Mouse (Mus musculus) CH12.LX (cell line): Measurements from ENCODE around the gene Kctd15.

Experiments used
- CTCF ChIP-seq, 2 experiments: IDR thresholded peaks in 1 of 2; conservative IDR thresholded peaks in 1 of 2; 2 replicates each; pipeline ENCODE4 v1.5.1; 2011 to 2012; ENCODE audit warnings: low read depth in 2 of 2, low read length in 2 of 2, improper control_type of control experiment in 1 of 2, inconsistent platforms in 1 of 2, mild to moderate bottlenecking in 1 of 2, moderate library complexity in 1 of 2
- EP300 ChIP-seq: IDR thresholded peaks from 2 replicates; pipeline ENCODE4 v1.6.1; 2011; ENCODE audit warnings: low read length, improper control_type of control experiment
- IRF4 ChIP-seq: IDR thresholded peaks from 2 replicates; pipeline ENCODE4 v1.6.1; 2014; ENCODE audit warnings: low read depth, mild to moderate bottlenecking, inconsistent platforms, low read length, improper control_type of control experiment
- MXI1 ChIP-seq: IDR thresholded peaks from 2 replicates; pipeline ENCODE4 v1.6.1; 2011; ENCODE audit warnings: mild to moderate bottlenecking, low read depth, low read length, improper control_type of control experiment
- NRF1 ChIP-seq: IDR thresholded peaks from 2 replicates; pipeline ENCODE4 v1.6.1; 2014; ENCODE audit warnings: low read depth, mild to moderate bottlenecking, inconsistent platforms, low read length, improper control_type of control experiment, moderate library complexity
- USF2 ChIP-seq: conservative IDR thresholded peaks from 2 replicates; pipeline ENCODE4 v1.6.1; 2011; ENCODE audit warnings: low read depth, low read length, improper control_type of control experiment

GRCm38 (mm10) chr7:34702718-34703351, 46.3 kb upstream of the Kctd15 start:
- TF ChIP-seq NRF1, result no peak
- no peak for TF ChIP-seq CTCF (conservative IDR thresholded peaks at IDR 0.05 in 1 of 2, IDR thresholded peaks at IDR 0.05 in 1 of 2; ENCODE audit: low read depth in 2 of 2, low read length in 2 of 2)
- no peak for TF ChIP-seq MXI1
- no peak for TF ChIP-seq USF2
- TF ChIP-seq IRF4, result no peak
- TF ChIP-seq EP300, result no peak
